Mouse (Mus musculus) kidney, adult 18-20 months (tissue): ENCODE results near the gene Rasl10b.
A peak's percentile ranks its signal among the peaks of the same experiment; 100 is the strongest.

ENCODE experiments used
- DNase-seq: peaks from one replicate; pipeline ENCODE4 v3.0.0; 2021

The Rasl10b gene

GRCm38 (mm10) chr11:83409087-83409754, at the start of gene Rasl10b:
Gene Rasl10b (plus strand): TSS chr11:83409137.
- DNase-seq, result peak; percentile 59

- DNase-seq, result no peak
Observed at GRCm38 (mm10) chr11:83364656-83365055, 44.3 kb upstream of the Rasl10b start.

GRCm38 (mm10) chr11:83371267-83371666, 37.7 kb upstream of the Rasl10b start:
- no peak for DNase-seq

- DNase-seq, result no peak
Observed at GRCm38 (mm10) chr11:83379745-83380341, 29.1 kb upstream of the Rasl10b start.

- DNase-seq, result no peak
Observed at GRCm38 (mm10) chr11:83382876-83383531, 25.9 kb upstream of the Rasl10b start.

GRCm38 (mm10) chr11:83383532-83383887, 25.4 kb upstream of the Rasl10b start:
- no peak for DNase-seq

GRCm38 (mm10) chr11:83393062-83393461, 15.9 kb upstream of the Rasl10b start:
- no peak for DNase-seq

- no peak for DNase-seq
Observed at GRCm38 (mm10) chr11:83394802-83395439, 14.0 kb upstream of the Rasl10b start.

- no peak for DNase-seq
Observed at GRCm38 (mm10) chr11:83397626-83398025, 11.3 kb upstream of the Rasl10b start.

- DNase-seq, result no peak
Observed at GRCm38 (mm10) chr11:83398724-83399123, 10.2 kb upstream of the Rasl10b start.

GRCm38 (mm10) chr11:83403787-83404186, 5.2 kb upstream of the Rasl10b start:
- no peak for DNase-seq

- no peak for DNase-seq
Observed at GRCm38 (mm10) chr11:83406391-83406790, 2.5 kb upstream of the Rasl10b start.

- DNase-seq, result no peak
Observed at GRCm38 (mm10) chr11:83408242-83408641, 695 bp upstream of the Rasl10b start.

- no peak for DNase-seq
Observed at GRCm38 (mm10) chr11:83409792-83410291, 905 bp downstream of the Rasl10b start.

- no peak for DNase-seq
Observed at GRCm38 (mm10) chr11:83410510-83410909, 1.6 kb downstream of the Rasl10b start.

- peak; percentile 65 for DNase-seq
Observed at GRCm38 (mm10) chr11:83417080-83417479, 8.1 kb downstream of the Rasl10b start.

- no peak for DNase-seq
Observed at GRCm38 (mm10) chr11:83417708-83418107, 8.8 kb downstream of the Rasl10b start.

- no peak for DNase-seq
Observed at GRCm38 (mm10) chr11:83418566-83418965, 9.6 kb downstream of the Rasl10b start.

- DNase-seq, result no peak
Observed at GRCm38 (mm10) chr11:83420338-83420737, 11.4 kb downstream of the Rasl10b start.

GRCm38 (mm10) chr11:83421305-83421704, 12.4 kb downstream of the Rasl10b start:
- DNase-seq, result peak; percentile 74

GRCm38 (mm10) chr11:83424681-83425080, 15.7 kb downstream of the Rasl10b start:
- DNase-seq, result peak; percentile 69

- DNase-seq, result no peak
Observed at GRCm38 (mm10) chr11:83426964-83427363, 18.0 kb downstream of the Rasl10b start.

GRCm38 (mm10) chr11:83429355-83429754, 20.4 kb downstream of the Rasl10b start, which contains the start of gene Gas2l2:
Gene Gas2l2 (minus strand): TSS chr11:83429455.
- DNase-seq, result no peak
